Mouse (Mus musculus) mesoderm, embryonic 11.5 days (tissue): ENCODE data around the gene Tas2r108.

Experiments
- DNase-seq: peaks from one replicate; pipeline ENCODE4 v3.0.0-alpha.2; 2012; ENCODE audit warnings: low read depth, low spot score

Tas2r108 gene

GRCm38 (mm10) chr6:40493229-40493628 lies at the start of gene Tas2r108:
Tas2r108 (plus strand) TSS chr6:40493529.
- DNase-seq: no peak

DNA sequence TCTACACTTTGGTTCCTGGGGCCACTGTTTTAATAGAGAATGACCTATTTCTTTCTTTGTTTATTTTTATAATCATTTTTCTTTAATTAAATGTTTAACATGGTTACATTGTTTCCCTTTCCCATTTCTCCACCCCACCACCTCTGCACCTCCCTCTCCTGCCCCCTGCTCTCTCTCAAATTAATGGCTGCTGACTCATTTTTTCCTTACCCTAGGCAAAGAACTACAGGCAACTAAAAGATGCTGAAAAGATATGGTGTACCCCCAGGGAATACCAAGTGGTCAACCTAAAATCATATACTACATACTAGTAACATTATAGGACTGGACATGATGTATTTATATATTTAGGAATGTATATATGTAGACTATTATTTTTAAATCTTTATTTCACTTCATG lies 44.7 kb upstream of the Tas2r108 start:
- no peak for DNase-seq

GRCm38 (mm10) chr6:40454436-40455041 lies 38.8 kb upstream of the Tas2r108 start:
- no peak for DNase-seq

DNA sequence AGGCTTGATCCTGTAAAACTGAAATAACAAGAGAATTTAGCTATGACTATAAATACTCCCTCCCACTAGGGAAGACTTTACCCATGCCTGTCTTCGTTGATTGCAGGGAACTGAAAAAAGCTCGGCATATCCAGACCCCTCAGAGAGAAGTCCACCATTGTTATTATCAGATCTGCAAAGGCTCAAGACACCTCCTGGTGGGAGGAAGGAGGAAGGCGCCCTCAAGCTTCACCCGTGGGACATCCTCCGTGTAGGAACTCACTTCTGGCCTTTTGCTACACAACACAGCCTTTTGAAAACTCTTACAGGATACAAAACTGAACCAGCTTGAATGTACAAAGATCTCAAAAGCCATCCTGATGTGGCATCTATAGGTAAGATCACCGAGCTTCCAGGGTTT lies 27.6 kb upstream of the Tas2r108 start:
- DNase-seq: no peak

DNA sequence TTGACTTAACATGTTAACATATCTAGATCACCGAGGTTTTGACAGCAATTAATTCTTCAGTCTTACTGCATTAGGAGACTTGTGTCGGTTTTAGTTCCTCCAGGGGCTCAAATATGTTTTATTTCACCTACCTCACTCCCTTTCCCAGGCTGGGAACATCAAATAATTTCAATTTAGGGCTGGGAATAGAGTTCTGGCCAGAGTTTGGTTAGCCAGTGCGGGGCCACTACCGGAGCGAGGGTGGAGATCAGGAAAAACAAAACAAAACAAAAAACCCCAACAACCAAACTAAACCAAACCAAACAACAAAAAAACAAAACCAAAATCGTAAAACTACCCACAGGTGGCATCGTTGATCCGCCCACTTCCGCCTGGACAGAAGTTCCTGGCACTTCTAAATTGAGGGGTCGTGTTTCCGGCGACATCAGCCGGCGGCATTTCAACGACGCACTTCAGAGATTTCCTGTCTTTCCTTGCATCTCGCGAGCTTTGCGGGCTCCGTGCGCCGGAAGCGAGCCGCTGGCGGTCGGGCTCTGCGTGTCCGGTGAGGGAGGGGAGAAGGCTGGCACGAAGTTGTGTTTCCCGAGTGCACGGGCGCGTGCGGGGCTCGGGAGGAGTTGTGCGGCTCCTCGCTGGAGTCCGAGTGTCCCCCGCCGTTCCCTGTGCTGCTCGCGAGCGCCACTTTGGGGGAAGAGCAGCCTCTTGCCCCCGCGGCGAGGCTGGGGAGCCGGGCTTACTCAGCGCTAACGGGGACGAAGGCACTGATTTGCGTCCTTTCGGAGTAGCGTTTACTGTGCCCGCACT lies 22.2 kb upstream of the Tas2r108 start, which contains the start of gene Ssbp1:
TSS of gene Ssbp1 (plus strand) at position 437 of the 804 bp plus-strand sequence.
- peak; percentile 97 for DNase-seq

DNA sequence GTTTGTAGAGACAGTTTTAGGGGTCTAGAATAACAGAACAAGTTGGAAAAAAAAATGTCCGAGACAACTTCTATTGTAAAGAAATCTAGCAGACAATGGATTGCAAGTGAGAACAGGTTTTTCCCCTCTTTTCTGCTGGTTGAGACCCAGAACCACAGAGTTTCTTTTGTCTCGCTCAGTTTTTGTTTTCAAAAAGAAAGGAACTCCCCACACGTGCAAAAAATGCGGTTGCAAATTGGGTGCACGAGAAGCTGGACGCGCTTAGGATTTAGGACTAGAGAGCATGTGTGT lies 21.7 kb upstream of the Tas2r108 start:
- no peak for DNase-seq

- DNase-seq: no peak
Measured at GRCm38 (mm10) chr6:40476132-40476531, 17.2 kb upstream of the Tas2r108 start.

DNA sequence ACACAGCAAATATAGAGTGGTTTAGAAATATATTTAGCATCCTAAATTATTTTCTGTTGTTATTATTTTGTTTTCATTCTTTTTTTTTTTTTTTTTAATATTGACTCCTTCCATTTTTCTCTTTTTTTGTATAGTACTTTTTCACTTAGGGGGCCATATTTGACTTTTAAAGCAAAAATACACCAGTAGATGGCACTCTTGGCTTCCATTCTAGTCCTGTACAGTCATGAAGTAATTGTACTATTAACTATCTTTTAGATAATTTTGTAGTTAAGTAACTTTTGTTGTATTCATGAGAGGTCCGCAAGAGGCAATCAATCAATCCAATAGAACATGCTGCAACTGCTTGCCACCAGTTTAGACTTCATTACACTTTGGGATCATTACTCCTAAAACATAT lies 13.6 kb upstream of the Tas2r108 start:
- peak; percentile 8 for DNase-seq

DNA sequence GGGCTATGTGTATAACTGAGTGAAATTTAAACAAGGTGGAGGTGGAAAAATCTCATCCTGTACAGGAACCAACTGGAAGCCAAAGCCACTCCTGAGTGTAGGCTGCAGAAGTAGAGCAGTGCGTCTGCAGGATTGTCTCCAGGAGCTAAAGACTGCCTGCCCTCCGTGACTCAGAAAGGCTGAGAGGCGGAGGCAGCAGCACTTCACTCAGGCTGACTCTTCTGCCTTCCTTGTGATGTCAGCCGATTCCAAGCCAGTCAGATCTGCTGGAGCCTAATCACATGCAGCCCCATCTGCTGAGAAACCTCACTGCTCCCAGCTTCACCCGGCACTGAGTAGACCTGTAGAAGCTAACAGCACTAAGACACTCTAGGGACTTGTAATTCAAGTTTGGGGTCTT lies 11.0 kb upstream of the Tas2r108 start:
- DNase-seq: no peak

- DNase-seq: no peak
Measured at GRCm38 (mm10) chr6:40490933-40491332, 2.4 kb upstream of the Tas2r108 start, which contains the start of gene Tas2r137. Tas2r137 (plus strand) TSS chr6:40491233.

DNA sequence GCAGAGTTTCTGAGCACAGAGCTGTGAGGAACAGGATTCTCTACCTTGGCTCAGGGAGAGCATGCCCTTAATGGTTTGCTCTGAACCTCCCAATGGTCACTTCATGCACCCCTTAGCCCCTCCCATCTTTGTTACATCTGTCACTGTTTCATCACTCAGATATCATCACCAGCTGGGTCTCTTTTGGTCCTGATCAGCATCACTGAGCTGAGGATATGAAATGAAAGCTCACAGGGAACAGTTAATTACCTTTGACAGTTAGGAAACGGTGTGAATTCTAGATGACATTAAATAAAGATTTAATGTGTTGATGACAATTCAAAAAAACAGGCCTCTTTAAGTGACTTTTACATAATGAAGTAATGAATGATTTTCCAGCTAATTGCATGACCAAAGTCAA lies 26.1 kb downstream of the Tas2r108 start, which contains the start of gene Prss37:
TSS of gene Prss37 (minus strand) at position 101 of the 400 bp plus-strand sequence.
- no peak for DNase-seq
